Mouse (Mus musculus): ENCODE measurements around the gene Phrf1. TPM values are rescaled to one million over a fixed set of nuclear protein-coding genes. Genes with fewer than 3 reads are reported as not detected.

Gene Phrf1
- total and polyA plus RNA-seq, 2 experiments from 2014 or later, result 20.4 to 28.9 TPM

- peak overlapping the region; percentile 51; the same call in 1 of the 2 replicates for H3K9ac ChIP-seq (replicated peaks; ENCODE audit: low read depth, low read length)
- H3K4me2 ChIP-seq (ENCODE audit: low read depth, low read length), result peak overlapping the region; percentile 73
- H3K4me3 ChIP-seq (ENCODE audit: low read depth, low read length), result peak overlapping the region; percentile 85
- TF ChIP-seq CTCF (IDR thresholded peaks at IDR 0.05; ENCODE audit: low read depth), result no peak
- TF ChIP-seq EP300 (IDR thresholded peaks at IDR 0.05; ENCODE audit: low read depth), result no peak
- under 1% methylated on average over 28 of the region's 28 CpGs for WGBS
- peak; percentile 50 for DNase-seq (ENCODE audit: low spot score)
- peaks cover 5% of the 10 kb centered on the region for H3K4me1 ChIP-seq (ENCODE audit: control insufficient read depth, insufficient read depth)
- H3K36me3 ChIP-seq (replicated peaks; ENCODE audit: control insufficient read depth, insufficient read depth, low read length), result peaks cover 25% of the 10 kb centered on the region
- H3K27ac ChIP-seq (ENCODE audit: low read depth), result peak overlapping the region; percentile 82
- H3K9me3 ChIP-seq (replicated peaks; ENCODE audit: control insufficient read depth, low read length), result no peaks in the 10 kb centered on the region
- H3K27me3 ChIP-seq (ENCODE audit: control insufficient read depth, insufficient read depth, low read length), result no peaks in the 10 kb centered on the region
- peak; percentile 21; the same call in 1 of the 2 replicates for ATAC-seq (ENCODE audit: insufficient read depth, low read depth)
These were observed 33.8 kb upstream of the Phrf1 start for GRCm38 (mm10) chr7:141194830-141195229.

- no peak overlapping the region for H3K9ac ChIP-seq (replicated peaks; ENCODE audit: low read depth, low read length)
- H3K4me1 ChIP-seq (ENCODE audit: control insufficient read depth, insufficient read depth), result peaks cover 5% of the 10 kb centered on the region
- no peak overlapping the region for H3K27ac ChIP-seq (ENCODE audit: low read depth)
- no peak for TF ChIP-seq EP300 (IDR thresholded peaks at IDR 0.05; ENCODE audit: low read depth)
- TF ChIP-seq CTCF (IDR thresholded peaks at IDR 0.05; ENCODE audit: low read depth), result no peak
- 92% methylated on average over 2 of the region's 2 CpGs for WGBS
- H3K27me3 ChIP-seq (ENCODE audit: control insufficient read depth, insufficient read depth, low read length), result no peaks in the 10 kb centered on the region
- no peak for ATAC-seq (ENCODE audit: insufficient read depth, low read depth)
- H3K9me3 ChIP-seq (replicated peaks; ENCODE audit: control insufficient read depth, low read length), result no peaks in the 10 kb centered on the region
- no peak overlapping the region for H3K4me2 ChIP-seq (ENCODE audit: low read depth, low read length)
- no peak overlapping the region for H3K4me3 ChIP-seq (ENCODE audit: low read depth, low read length)
- no peak for DNase-seq (ENCODE audit: low spot score)
- H3K36me3 ChIP-seq (replicated peaks; ENCODE audit: control insufficient read depth, insufficient read depth, low read length), result peaks cover 16% of the 10 kb centered on the region; the same call in 1 of the 2 replicates
These were observed 32.8 kb upstream of the Phrf1 start for GRCm38 (mm10) chr7:141195754-141196153.

- DNase-seq (ENCODE audit: low spot score) (no peak), ATAC-seq (ENCODE audit: insufficient read depth, low read depth) (no peak)
- H3K4me3 ChIP-seq (ENCODE audit: low read depth, low read length), result no peak overlapping the region
- H3K27me3 ChIP-seq (ENCODE audit: control insufficient read depth, insufficient read depth, low read length), result no peaks in the 10 kb centered on the region
- no peaks in the 10 kb centered on the region for H3K9me3 ChIP-seq (replicated peaks; ENCODE audit: control insufficient read depth, low read length)
- TF ChIP-seq CTCF (IDR thresholded peaks at IDR 0.05; ENCODE audit: low read depth), result no peak
- no peak overlapping the region for H3K27ac ChIP-seq (ENCODE audit: low read depth)
- 81% methylated on average over 8 of the region's 8 CpGs for WGBS
- H3K4me2 ChIP-seq (ENCODE audit: low read depth, low read length), result no peak overlapping the region
- H3K4me1 ChIP-seq (ENCODE audit: control insufficient read depth, insufficient read depth), result peaks cover 5% of the 10 kb centered on the region
- H3K9ac ChIP-seq (replicated peaks; ENCODE audit: low read depth, low read length), result no peak overlapping the region
- peaks cover 6% of the 10 kb centered on the region; the same call in 1 of the 2 replicates for H3K36me3 ChIP-seq (replicated peaks; ENCODE audit: control insufficient read depth, insufficient read depth, low read length)
These were observed 31.8 kb upstream of the Phrf1 start for GRCm38 (mm10) chr7:141196619-141197282.

- 89% methylated on average over 4 of the region's 4 CpGs for WGBS
- Histone ChIP-seq H3K4me2 (ENCODE audit: low read depth, low read length) (no peak overlapping the region), H3K27me3 (ENCODE audit: control insufficient read depth, insufficient read depth, low read length) (no peaks in the 10 kb centered on the region), H3K4me3 (ENCODE audit: low read depth, low read length) (no peak overlapping the region), H3K36me3 (replicated peaks; ENCODE audit: control insufficient read depth, insufficient read depth, low read length) (no peaks in the 10 kb centered on the region), H3K27ac (ENCODE audit: low read depth) (no peak overlapping the region), H3K4me1 (ENCODE audit: control insufficient read depth, insufficient read depth) (no peaks in the 10 kb centered on the region; the same call in none of the 2 replicates), H3K9ac (replicated peaks; ENCODE audit: low read depth, low read length) (no peak overlapping the region), H3K9me3 (replicated peaks; ENCODE audit: control insufficient read depth, low read length) (no peaks in the 10 kb centered on the region)
- TF ChIP-seq CTCF (IDR thresholded peaks at IDR 0.05; ENCODE audit: low read depth), result no peak
- no peak for TF ChIP-seq EP300 (IDR thresholded peaks at IDR 0.05; ENCODE audit: low read depth)
- DNase-seq (ENCODE audit: low spot score) (no peak), ATAC-seq (ENCODE audit: insufficient read depth, low read depth) (no peak)
These were observed 30.5 kb upstream of the Phrf1 start for GRCm38 (mm10) chr7:141198121-141198520.

GRCm38 (mm10) chr7:141204546-141204945, 24.0 kb upstream of the Phrf1 start:
- Histone ChIP-seq H3K27me3 (ENCODE audit: control insufficient read depth, insufficient read depth, low read length) (no peaks in the 10 kb centered on the region), H3K4me2 (ENCODE audit: low read depth, low read length) (no peak overlapping the region), H3K9ac (replicated peaks; ENCODE audit: low read depth, low read length) (no peak overlapping the region), H3K9me3 (replicated peaks; ENCODE audit: control insufficient read depth, low read length) (no peaks in the 10 kb centered on the region), H3K4me3 (ENCODE audit: low read depth, low read length) (no peak overlapping the region), H3K27ac (ENCODE audit: low read depth) (no peak overlapping the region), H3K36me3 (replicated peaks; ENCODE audit: control insufficient read depth, insufficient read depth, low read length) (no peaks in the 10 kb centered on the region), H3K4me1 (ENCODE audit: control insufficient read depth, insufficient read depth) (no peaks in the 10 kb centered on the region)
- ATAC-seq (ENCODE audit: insufficient read depth, low read depth) (no peak), DNase-seq (ENCODE audit: low spot score) (no peak)
- WGBS, result 53% methylated on average over 3 of the region's 3 CpGs
- TF ChIP-seq CTCF (IDR thresholded peaks at IDR 0.05; ENCODE audit: low read depth) (no peak), EP300 (IDR thresholded peaks at IDR 0.05; ENCODE audit: low read depth) (no peak)

GRCm38 (mm10) chr7:141205504-141205903, 23.1 kb upstream of the Phrf1 start:
- no peak for DNase-seq (ENCODE audit: low spot score)
- Histone ChIP-seq H3K36me3 (replicated peaks; ENCODE audit: control insufficient read depth, insufficient read depth, low read length) (no peaks in the 10 kb centered on the region), H3K4me1 (ENCODE audit: control insufficient read depth, insufficient read depth) (no peaks in the 10 kb centered on the region), H3K27ac (ENCODE audit: low read depth) (no peak overlapping the region), H3K9me3 (replicated peaks; ENCODE audit: control insufficient read depth, low read length) (no peaks in the 10 kb centered on the region), H3K4me3 (ENCODE audit: low read depth, low read length) (no peak overlapping the region), H3K27me3 (ENCODE audit: control insufficient read depth, insufficient read depth, low read length) (no peaks in the 10 kb centered on the region), H3K9ac (replicated peaks; ENCODE audit: low read depth, low read length) (no peak overlapping the region), H3K4me2 (ENCODE audit: low read depth, low read length) (no peak overlapping the region)
- ATAC-seq (ENCODE audit: insufficient read depth, low read depth), result no peak
- TF ChIP-seq CTCF (IDR thresholded peaks at IDR 0.05; ENCODE audit: low read depth) (no peak), EP300 (IDR thresholded peaks at IDR 0.05; ENCODE audit: low read depth) (no peak)
- 88% methylated on average over 5 of the region's 5 CpGs for WGBS

Measured in heart, postnatal 0 days (tissue).